Mouse (Mus musculus) neutrophil, adult 5-6 weeks (primary cell): ENCODE data around the gene Leng1. TPM values are rescaled to one million over a fixed set of nuclear protein-coding genes. Genes with fewer than 3 reads are reported as not detected.
"Not testable (repeated sequence)": the region's sequence is repeated elsewhere in the genome, so short reads cannot be mapped to it uniquely, and the experiment has no call there.

Experiments used
- ATAC-seq: fragments of 151-379, 151-347 bp; 2 replicates; pipeline ENCODE4 v1.8.0; 2017; ENCODE audit warnings: mild to moderate bottlenecking, moderate TSS enrichment; ENCODE audit not compliant: insufficient number of reproducible peaks, poor library complexity, low FRiP score, severe bottlenecking; ENCODE audit errors: extremely low read depth
- total RNA-seq: library from RNA; stranded (forward); fragments of 200-1000 nt; gene quantifications from 2 replicates; pipeline ENCODE4 v1.2.3, GENCODE M21; 2017

Leng1 gene
- 11.9 and 12.8 TPM in 2 replicates for total RNA-seq

GRCm38 (mm10) chr7:3665215-3666114 lies at the start of gene Leng1:
TSS of gene Leng1 (minus strand) at chr7:3665840.
- ATAC-seq: peak; percentile 98

- no peak for ATAC-seq
Measured at GRCm38 (mm10) chr7:3715249-3715648, 49.6 kb upstream of the Leng1 start.

- no peak for ATAC-seq
Measured at GRCm38 (mm10) chr7:3712264-3712942, 46.8 kb upstream of the Leng1 start.

GRCm38 (mm10) chr7:3709000-3709399 lies 43.4 kb upstream of the Leng1 start:
- ATAC-seq: no peak

GRCm38 (mm10) chr7:3708447-3708980 lies 42.9 kb upstream of the Leng1 start:
- not testable (repeated sequence) for ATAC-seq

- ATAC-seq: no peak
Measured at GRCm38 (mm10) chr7:3707568-3708413, 42.2 kb upstream of the Leng1 start.

- ATAC-seq: peak; percentile 63
Measured at GRCm38 (mm10) chr7:3707027-3707426, 41.4 kb upstream of the Leng1 start.

GRCm38 (mm10) chr7:3706343-3706934 lies 40.8 kb upstream of the Leng1 start:
- no peak for ATAC-seq

- no peak for ATAC-seq
Measured at GRCm38 (mm10) chr7:3705911-3706310, 40.3 kb upstream of the Leng1 start.

- not testable (repeated sequence) for ATAC-seq
Measured at GRCm38 (mm10) chr7:3705461-3705860, 39.8 kb upstream of the Leng1 start.

- no peak for ATAC-seq
Measured at GRCm38 (mm10) chr7:3704475-3704874, 38.8 kb upstream of the Leng1 start.

- ATAC-seq: peak; percentile 86
Measured at GRCm38 (mm10) chr7:3703879-3704441, 38.3 kb upstream of the Leng1 start, which contains the start of gene Rps9. TSS of gene Rps9 (plus strand) at chr7:3703993.

- no peak for ATAC-seq
Measured at GRCm38 (mm10) chr7:3703148-3703878, 37.7 kb upstream of the Leng1 start.

- no peak for ATAC-seq
Measured at GRCm38 (mm10) chr7:3698471-3698870, 32.8 kb upstream of the Leng1 start.

- ATAC-seq: not testable (repeated sequence)
Measured at GRCm38 (mm10) chr7:3694949-3695305, 29.3 kb upstream of the Leng1 start.

- peak; percentile 37 for ATAC-seq
Measured at GRCm38 (mm10) chr7:3694076-3694948, 28.7 kb upstream of the Leng1 start.

- ATAC-seq: no peak
Measured at GRCm38 (mm10) chr7:3693809-3694075, 28.1 kb upstream of the Leng1 start.
